Mouse (Mus musculus) left cerebral cortex, postnatal 36 days (tissue): Measurements from ENCODE around the gene Stk24. TPM values are rescaled to one million over a fixed set of nuclear protein-coding genes. Genes with fewer than 3 reads are reported as not detected.

Source experiments
- DNase-seq, 2 experiments: peaks; one replicate each; pipeline ENCODE4 v3.0.0; 2021 to 2022; ENCODE audit warnings: low spot score in 2 of 2, mixed read lengths in 1 of 2
- intact Hi-C: fragments of 180-260 bp; cut with DNase I; formaldehyde crosslinking; loops from one replicate; pipeline ENCODE4 v1.15.1; 2025
- total RNA-seq, 2 experiments: library from RNA; stranded (reverse); gene quantifications; 2 replicates each; pipeline ENCODE4 v1.2.3; 2021

Gene Stk24
- total RNA-seq, 2 experiments from 2014 or later: 59.9 to 60.6 TPM

GRCm38 (mm10) chr14:121353648-121354377 is 26.0 kb downstream of the Stk24 start:
- intact Hi-C loops: no loop called here
- no peak for DNase-seq

- intact Hi-C loops: no loop called here
Measured at GRCm38 (mm10) chr14:121352744-121353143, 27.1 kb downstream of the Stk24 start.

GRCm38 (mm10) chr14:121351737-121352136 is 28.1 kb downstream of the Stk24 start:
- DNase-seq: no peak
- intact Hi-C loops: no loop called here

More at GRCm38 (mm10) chr14:121352744-121353143, 27.1 kb downstream of the Stk24 start:
- DNase-seq: no peak

GRCm38 (mm10) chr14:121350011-121350410 is 29.8 kb downstream of the Stk24 start:
- no peak for DNase-seq
- intact Hi-C loops: no loop called here

DNA sequence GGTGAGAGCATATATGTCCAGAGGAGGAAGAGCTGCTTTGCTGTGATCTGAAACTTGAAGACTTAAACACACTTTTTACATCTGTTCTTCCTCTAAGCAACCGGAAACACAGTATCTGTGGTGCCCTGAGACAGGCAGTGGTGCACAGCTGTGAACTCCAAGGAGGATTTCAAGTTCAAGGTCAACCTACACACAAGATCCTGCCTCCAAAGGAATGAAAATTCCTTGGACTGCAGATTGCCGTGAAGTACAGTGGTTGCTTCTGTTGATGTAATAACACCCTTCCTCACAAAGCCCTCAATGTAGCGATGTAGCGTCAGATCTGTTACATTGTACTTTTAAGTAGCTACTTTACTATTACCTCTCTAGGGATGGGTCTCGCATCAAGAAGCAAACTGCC is 30.5 kb downstream of the Stk24 start:
- DNase-seq: no peak
- intact Hi-C loops: no loop called here

DNA sequence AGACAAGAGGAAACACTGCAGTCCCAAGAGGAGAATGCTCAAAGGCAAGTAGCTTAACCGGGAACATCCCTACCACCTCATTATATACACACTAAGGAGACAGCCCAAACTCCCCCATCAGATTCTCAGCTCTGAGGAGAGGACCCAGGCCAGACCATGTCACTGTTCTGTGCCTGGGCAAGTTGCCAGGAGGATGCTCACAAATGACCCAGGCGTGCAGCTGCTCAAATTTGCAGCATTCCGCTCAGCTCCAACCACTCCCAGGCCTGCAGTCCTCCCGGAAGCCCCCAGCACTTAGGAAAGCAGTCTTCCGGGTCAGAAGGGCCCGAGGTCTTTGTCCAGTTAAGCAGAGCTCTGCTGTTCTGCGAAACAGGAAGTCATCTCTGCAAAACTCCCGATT is 31.6 kb downstream of the Stk24 start:
- intact Hi-C loops: no loop called here
- DNase-seq: no peak

- intact Hi-C loops: no loop called here
- DNase-seq: no peak
Measured at GRCm38 (mm10) chr14:121347134-121347533, 32.7 kb downstream of the Stk24 start.

DNA sequence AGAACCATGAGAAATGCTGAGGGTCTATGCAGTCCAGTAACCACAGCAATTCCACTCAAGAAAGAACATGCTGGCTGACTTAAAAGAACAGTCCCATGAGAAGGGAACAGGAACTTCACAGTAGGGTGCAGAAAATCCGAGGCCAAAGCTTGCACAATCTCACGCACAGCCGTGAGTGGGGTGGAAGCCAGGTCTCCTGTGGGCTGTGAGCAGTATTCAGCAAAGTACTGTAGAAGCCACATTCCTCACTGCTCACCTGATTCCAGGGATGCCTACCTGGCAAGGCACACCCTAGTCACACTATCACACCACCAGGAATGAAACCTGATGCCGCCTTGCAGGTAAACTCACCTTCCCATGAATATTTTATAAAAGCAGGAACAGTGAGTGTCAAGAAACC is 33.2 kb downstream of the Stk24 start:
- intact Hi-C loops: no loop called here
- no peak for DNase-seq

- intact Hi-C loops: no loop called here
- no peak for DNase-seq
Measured at GRCm38 (mm10) chr14:121346053-121346452, 33.8 kb downstream of the Stk24 start.

- no peak for DNase-seq
- intact Hi-C loops: no loop called here
Measured at GRCm38 (mm10) chr14:121344928-121345327, 34.9 kb downstream of the Stk24 start.

DNA sequence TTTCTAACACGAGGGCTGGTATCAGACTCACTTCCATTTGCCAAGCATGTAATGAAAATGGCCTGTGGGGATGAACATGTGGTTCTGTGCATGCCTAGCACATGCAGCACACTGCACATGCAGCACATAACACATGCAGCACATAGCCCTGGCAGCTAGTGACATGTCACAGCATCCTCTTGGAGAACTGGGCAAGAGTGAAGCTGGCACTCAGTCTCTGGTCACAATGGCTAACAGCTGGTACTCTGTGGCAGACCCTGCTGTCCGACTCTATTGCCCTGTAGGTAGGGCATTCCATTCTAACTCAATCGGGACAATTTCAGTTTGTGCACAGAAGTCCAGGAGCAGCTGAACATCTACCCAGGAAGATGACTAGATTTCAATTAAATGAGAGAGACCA is 36.9 kb downstream of the Stk24 start:
- intact Hi-C loops: no loop called here

DNA sequence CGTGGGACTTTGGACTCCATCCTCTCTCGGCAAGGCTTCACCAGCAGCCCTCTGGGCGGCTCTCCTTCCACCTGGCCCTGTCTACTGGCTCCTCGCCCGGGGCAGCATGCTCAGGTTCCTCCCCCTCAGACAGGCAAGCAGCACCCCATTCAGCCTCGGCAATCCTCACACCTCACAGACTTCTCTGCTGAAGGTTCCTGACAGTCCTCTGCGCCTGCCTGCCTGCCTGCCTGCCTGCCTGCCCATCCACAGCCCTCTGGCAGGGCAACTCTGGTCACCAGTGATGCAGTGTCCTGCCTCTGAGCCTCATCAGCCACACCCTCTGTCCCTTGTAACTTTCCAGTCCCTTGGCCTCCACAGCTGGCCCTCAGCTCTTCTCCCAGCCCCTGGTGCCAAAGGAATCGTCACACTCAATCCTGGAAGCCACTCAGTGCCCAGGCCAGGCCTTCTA is 39.8 kb downstream of the Stk24 start:
- intact Hi-C loops: no loop called here
- DNase-seq: no peak

More for the DNA sequence above, 36.9 kb downstream of the Stk24 start:
- DNase-seq: no peak

DNA sequence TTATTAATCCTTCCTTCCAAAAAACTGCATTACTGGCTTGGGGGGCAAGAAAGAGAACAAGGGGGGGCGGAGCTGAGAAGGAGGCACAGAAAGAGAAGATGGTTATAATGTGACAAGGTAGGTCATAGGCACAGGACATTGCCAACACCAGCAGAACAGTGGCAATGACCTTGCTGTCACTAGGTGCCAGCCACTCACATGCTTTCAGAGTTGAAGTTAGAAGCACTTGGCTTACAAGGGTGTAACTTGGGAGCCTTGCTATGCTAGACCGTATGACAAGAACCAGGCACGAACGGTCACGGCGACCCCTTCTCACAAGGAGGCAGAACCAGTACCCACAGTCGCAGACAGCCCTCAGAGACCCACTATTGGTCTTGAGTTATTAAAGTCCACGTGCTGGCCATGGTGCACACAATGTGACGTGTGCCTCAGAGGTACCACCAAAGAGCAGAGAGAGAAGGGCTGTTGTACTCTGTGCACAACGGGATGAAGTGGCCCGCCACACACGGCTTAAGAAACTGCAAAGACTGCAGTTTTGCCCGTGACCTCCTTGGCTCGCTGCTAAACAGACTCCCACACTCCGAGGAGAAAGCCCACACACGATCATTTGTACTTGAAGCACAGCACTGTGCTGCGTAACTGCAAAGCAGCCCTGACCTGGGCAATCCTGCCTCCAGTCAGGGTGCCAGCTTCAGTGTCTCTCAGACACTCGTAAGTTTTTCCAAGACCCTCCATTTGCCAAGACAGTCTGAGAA is 40.8 kb downstream of the Stk24 start:
- intact Hi-C loops: no loop called here
- no peak for DNase-seq

DNA sequence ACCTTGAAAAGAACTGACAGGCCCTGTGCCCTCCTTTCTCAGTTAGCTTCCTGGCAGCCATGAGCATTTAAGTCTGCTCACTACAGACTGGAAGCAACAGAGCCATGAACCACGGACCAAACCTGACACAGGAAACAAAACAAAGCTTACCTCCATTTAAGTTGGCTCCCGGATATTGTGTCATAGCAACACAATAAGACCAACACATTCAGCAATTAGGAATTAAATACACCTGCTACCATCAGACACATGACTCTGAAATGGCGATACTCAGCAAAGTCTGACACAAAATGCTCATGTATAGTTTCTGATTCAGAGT is 49.8 kb downstream of the Stk24 start:
- intact Hi-C loops: no loop called here
- DNase-seq: no peak

DNA sequence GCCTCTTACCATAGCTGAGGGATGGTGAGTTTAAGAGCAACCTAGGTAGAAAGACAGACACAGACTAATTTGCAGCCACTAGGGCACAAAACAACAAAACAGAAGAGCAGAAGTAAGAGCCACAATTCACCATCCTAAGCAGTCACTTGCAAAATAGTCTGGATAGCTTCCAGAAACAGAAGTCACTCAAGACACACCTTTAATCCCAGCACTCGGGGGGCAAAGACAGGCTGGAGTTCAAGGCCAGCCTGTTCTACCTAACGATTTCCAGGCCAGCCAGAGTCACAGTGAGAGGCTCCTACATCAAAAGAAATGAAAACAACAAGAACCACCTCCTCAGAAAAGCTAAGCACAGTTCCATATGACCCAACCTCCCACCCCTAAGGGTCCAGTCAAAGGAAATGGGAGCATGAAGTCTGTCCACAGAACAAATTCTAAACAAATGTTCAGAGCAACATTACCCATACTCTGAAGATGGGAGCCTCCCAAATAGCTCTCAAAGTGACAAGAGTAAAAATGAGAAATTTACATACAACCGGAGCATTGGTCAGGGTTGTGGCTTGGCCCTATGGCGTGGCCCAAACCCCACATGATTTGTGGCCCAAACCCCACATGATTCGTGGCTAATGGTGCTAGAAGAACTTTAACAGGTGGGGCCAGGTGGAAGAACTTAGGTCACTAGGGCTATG is 50.3 kb downstream of the Stk24 start:
- no peak for DNase-seq
- intact Hi-C loops: no loop called here

DNA sequence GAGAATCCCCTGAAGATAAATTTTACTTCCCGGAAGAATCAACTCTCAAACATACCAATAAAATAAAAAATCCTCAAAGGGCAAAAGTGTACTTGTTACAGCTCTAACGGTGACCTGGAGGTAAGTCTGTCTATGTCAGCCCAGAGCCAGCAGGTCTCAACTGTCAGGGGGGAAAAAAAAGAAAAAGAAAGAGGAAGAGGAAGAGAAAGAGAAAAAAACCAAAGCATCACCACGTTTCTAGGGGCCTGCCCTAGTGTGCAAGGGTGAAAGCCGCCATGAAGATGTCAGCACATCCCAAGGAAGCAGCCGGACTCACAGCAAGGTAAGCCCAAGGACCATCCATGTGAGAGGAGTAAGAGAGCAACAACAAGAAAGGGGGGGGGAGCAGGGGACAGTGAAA is 50.9 kb downstream of the Stk24 start:
- DNase-seq: no peak
- intact Hi-C loops: no loop called here

GRCm38 (mm10) chr14:121326432-121326831 is 53.4 kb downstream of the Stk24 start:
- intact Hi-C loops: no loop called here
- no peak for DNase-seq

GRCm38 (mm10) chr14:121324521-121325330 is 55.1 kb downstream of the Stk24 start:
- DNase-seq: peak; percentile 30 to 32
- intact Hi-C loops: no loop called here

DNA sequence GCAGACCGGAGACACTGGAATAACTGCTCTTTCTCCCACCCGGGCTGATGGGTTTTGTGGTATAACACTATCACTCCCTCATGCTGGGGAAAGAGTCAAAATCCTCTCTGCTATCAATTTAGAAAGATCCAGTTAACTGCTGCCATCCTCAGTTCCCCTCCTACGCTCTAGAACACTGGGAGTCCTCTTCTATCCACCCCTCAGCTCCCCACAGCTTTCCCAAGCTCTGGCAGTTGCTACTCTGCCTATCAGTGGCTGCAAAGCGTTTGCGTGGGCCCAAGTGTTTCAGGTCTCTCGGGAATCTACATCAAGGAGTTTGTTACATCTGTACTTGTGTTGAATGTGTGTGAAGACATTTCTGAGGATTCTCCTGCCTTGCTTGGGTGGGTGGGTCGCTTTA is 57.2 kb downstream of the Stk24 start:
- peak; percentile 69 to 72 for DNase-seq
- intact Hi-C loops: loop anchor here (2.0 kb wide), 1 partner anchor 56 kb away; no protein-coding TSS in a partner anchor

DNA sequence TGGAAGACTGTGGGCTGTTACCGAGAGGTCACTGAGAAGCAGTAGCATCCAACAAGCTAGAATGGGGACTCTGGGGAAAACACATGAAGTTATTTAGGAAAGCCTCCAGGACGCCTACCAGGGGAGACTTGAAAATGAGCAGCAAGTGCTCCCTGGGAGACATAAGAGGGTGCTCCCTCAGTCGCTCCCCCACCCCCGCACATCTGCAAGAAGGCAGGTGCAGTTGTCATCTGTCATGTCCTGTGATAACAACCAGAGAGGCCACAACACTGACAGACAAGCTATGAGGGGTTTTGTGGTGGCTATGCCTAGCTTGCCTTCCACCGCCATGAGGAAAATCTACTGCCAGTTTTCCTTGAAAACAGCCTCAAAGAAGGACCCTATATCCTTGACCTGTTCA is 57.7 kb downstream of the Stk24 start:
- intact Hi-C loops: loop anchor here (2.0 kb wide), 1 partner anchor 57 kb away; no protein-coding TSS in a partner anchor

More for the DNA sequence above, 57.7 kb downstream of the Stk24 start:
- no peak for DNase-seq
